Mouse (Mus musculus) erythroblast, embryonic 14.5 days (primary cell): ENCODE results near the gene Slc9a3.

Experiments
- GATA1 ChIP-seq: IDR thresholded peaks from 2 replicates; pipeline ENCODE4 v1.6.1; 2012; ENCODE audit warnings: low read length, inconsistent platforms, mixed read lengths
- TAL1 ChIP-seq: IDR thresholded peaks from 3 replicates; pipeline ENCODE4 v1.6.1; 2012; ENCODE audit warnings: low read length, inconsistent platforms, mixed read lengths

- no peak for TF ChIP-seq TAL1
- no peak for TF ChIP-seq GATA1
Measured at GRCm38 (mm10) chr13:74121795-74122330, 606 bp downstream of the Slc9a3 start.
